Mouse (Mus musculus) CH12.LX (cell line): Measurements from ENCODE around the gene Skap1. TPM values are rescaled to one million over a fixed set of nuclear protein-coding genes. Genes with fewer than 3 reads are reported as not detected.

ENCODE experiments used
- DNase-seq: peaks from one replicate; pipeline ENCODE4 v3.0.0-alpha.2; 2013; ENCODE audit errors: extremely low read depth
- H3K27ac ChIP-seq: 2 replicates; pipeline ENCODE4 v1.5.1; 2012; ENCODE audit warnings: low read depth, mild to moderate bottlenecking, control low read depth, moderate library complexity; ENCODE audit not compliant: insufficient read depth
- H3K27me3 ChIP-seq: replicated peaks from 2 replicates; pipeline ENCODE3; 2012; ENCODE audit warnings: inconsistent platforms
- H3K36me3 ChIP-seq, 2 experiments: replicated peaks in 1 of 2; 2 replicates each; pipeline versions ENCODE3 to v1.6.1; 2012; ENCODE audit warnings: inconsistent platforms in 1 of 2, low read length in 1 of 2, mild to moderate bottlenecking in 1 of 2, mixed read lengths in 1 of 2, moderate library complexity in 1 of 2; ENCODE audit not compliant: control insufficient read depth in 1 of 2, insufficient read depth in 1 of 2
- H3K4me1 ChIP-seq, 2 experiments: 2 replicates each; pipeline ENCODE4 v1.6.1; 2012; ENCODE audit warnings: inconsistent platforms in 1 of 2, moderate library complexity in 1 of 2; ENCODE audit not compliant: insufficient read depth in 2 of 2, control insufficient read depth in 1 of 2
- H3K4me2 ChIP-seq: 2 replicates; pipeline ENCODE4 v1.6.1; 2012; ENCODE audit warnings: low read depth, mild to moderate bottlenecking, control low read depth; ENCODE audit not compliant: poor library complexity, insufficient read depth, severe bottlenecking
- H3K4me3 ChIP-seq, 3 experiments: fragments of 150-350 bp in 1 of 3; sonication (generic) in 1 of 3; replicated peaks in 1 of 3; 2 replicates each; pipeline versions ENCODE3 to v1.5.1; 2011 to 2012; ENCODE audit warnings: low read depth in 2 of 3, low read length in 2 of 3, mild to moderate bottlenecking in 2 of 3, moderate library complexity in 2 of 3, control low read depth in 1 of 3, improper control_type of control experiment in 1 of 3, inconsistent platforms in 1 of 3, mixed read lengths in 1 of 3; ENCODE audit not compliant: poor library complexity in 1 of 3
- H3K79me2 ChIP-seq: replicated peaks from 2 replicates; pipeline ENCODE4 v1.6.1; 2012; ENCODE audit warnings: mild to moderate bottlenecking, moderate library complexity; ENCODE audit not compliant: control insufficient read depth, poor library complexity, insufficient read depth, severe bottlenecking; ENCODE audit errors: extremely low read depth
- H3K9ac ChIP-seq: 2 replicates; pipeline ENCODE4 v1.6.1; 2012; ENCODE audit warnings: low read depth, mild to moderate bottlenecking, control low read depth, moderate library complexity; ENCODE audit not compliant: insufficient read depth
- H3K9me3 ChIP-seq: replicated peaks from 2 replicates; pipeline ENCODE3; 2012; ENCODE audit warnings: low read length, inconsistent platforms, mixed read lengths
- CTCF ChIP-seq, 2 experiments: IDR thresholded peaks in 1 of 2; conservative IDR thresholded peaks in 1 of 2; 2 replicates each; pipeline ENCODE4 v1.5.1; 2011 to 2012; ENCODE audit warnings: low read depth in 2 of 2, low read length in 2 of 2, improper control_type of control experiment in 1 of 2, inconsistent platforms in 1 of 2, mild to moderate bottlenecking in 1 of 2, moderate library complexity in 1 of 2
- E2F4 ChIP-seq: IDR thresholded peaks from 2 replicates; pipeline ENCODE4 v1.6.1; 2011; ENCODE audit warnings: low read depth, low read length, improper control_type of control experiment; ENCODE audit not compliant: insufficient replicate concordance
- EP300 ChIP-seq: IDR thresholded peaks from 2 replicates; pipeline ENCODE4 v1.6.1; 2011; ENCODE audit warnings: low read length, improper control_type of control experiment
- ETS1 ChIP-seq: conservative IDR thresholded peaks from 2 replicates; pipeline ENCODE4 v1.6.1; 2012; ENCODE audit warnings: low read depth, mild to moderate bottlenecking, inconsistent platforms, low read length, improper control_type of control experiment, moderate library complexity
- HCFC1 ChIP-seq: IDR thresholded peaks from 2 replicates; pipeline ENCODE4 v1.6.1; 2012; ENCODE audit warnings: low read depth, mild to moderate bottlenecking, inconsistent platforms, low read length, improper control_type of control experiment
- IRF4 ChIP-seq: IDR thresholded peaks from 2 replicates; pipeline ENCODE4 v1.6.1; 2014; ENCODE audit warnings: low read depth, mild to moderate bottlenecking, inconsistent platforms, low read length, improper control_type of control experiment
- JUN ChIP-seq: IDR thresholded peaks from 2 replicates; pipeline ENCODE4 v1.6.1; 2011; ENCODE audit warnings: low read depth, mild to moderate bottlenecking, low read length, improper control_type of control experiment, moderate library complexity; ENCODE audit not compliant: insufficient read depth
- JUND ChIP-seq: conservative IDR thresholded peaks from 2 replicates; pipeline ENCODE4 v1.6.1; 2011; ENCODE audit warnings: low read depth, low read length, improper control_type of control experiment
- MAFK ChIP-seq: IDR thresholded peaks from 2 replicates; pipeline ENCODE4 v1.6.1; 2011; ENCODE audit warnings: low read length, improper control_type of control experiment; ENCODE audit not compliant: insufficient replicate concordance
- MAX ChIP-seq: IDR thresholded peaks from 2 replicates; pipeline ENCODE4 v1.6.1; 2011; ENCODE audit warnings: low read length, improper control_type of control experiment
- MAZ ChIP-seq: IDR thresholded peaks from 2 replicates; pipeline ENCODE4 v1.6.1; 2012; ENCODE audit warnings: low read depth, mild to moderate bottlenecking, inconsistent platforms, low read length, improper control_type of control experiment, moderate library complexity
- MEF2A ChIP-seq: IDR thresholded peaks from 2 replicates; pipeline ENCODE4 v1.6.1; 2014; ENCODE audit warnings: low read depth, mild to moderate bottlenecking, inconsistent platforms, low read length, improper control_type of control experiment, borderline replicate concordance
- MYC ChIP-seq: IDR thresholded peaks from 2 replicates; pipeline ENCODE4 v1.6.1; 2011; ENCODE audit warnings: low read depth, mild to moderate bottlenecking, improper control_type of control experiment, low read length
- NRF1 ChIP-seq: IDR thresholded peaks from 2 replicates; pipeline ENCODE4 v1.6.1; 2014; ENCODE audit warnings: low read depth, mild to moderate bottlenecking, inconsistent platforms, low read length, improper control_type of control experiment, moderate library complexity
- PAX5 ChIP-seq: IDR thresholded peaks from 2 replicates; pipeline ENCODE4 v1.6.1; 2012; ENCODE audit warnings: low read length, inconsistent platforms, mixed read lengths
- POLR2A ChIP-seq: IDR thresholded peaks from 2 replicates; pipeline ENCODE4 v1.6.1; 2011; ENCODE audit warnings: low read depth, mild to moderate bottlenecking, improper control_type of control experiment, low read length
- RAD21 ChIP-seq: IDR thresholded peaks from 2 replicates; pipeline ENCODE4 v1.6.1; 2011; ENCODE audit warnings: low read depth, mild to moderate bottlenecking, low read length, improper control_type of control experiment, moderate library complexity
- RCOR1 ChIP-seq: conservative IDR thresholded peaks from 2 replicates; pipeline ENCODE4 v1.6.1; 2012; ENCODE audit warnings: low read depth, mild to moderate bottlenecking, inconsistent platforms, low read length, improper control_type of control experiment
- SMC3 ChIP-seq: IDR thresholded peaks from 2 replicates; pipeline ENCODE4 v1.6.1; 2011; ENCODE audit warnings: low read depth, low read length, improper control_type of control experiment
- TCF12 ChIP-seq: IDR thresholded peaks from 2 replicates; pipeline ENCODE4 v1.6.1; 2014; ENCODE audit warnings: low read depth, mild to moderate bottlenecking, inconsistent platforms, low read length, improper control_type of control experiment
- USF2 ChIP-seq: conservative IDR thresholded peaks from 2 replicates; pipeline ENCODE4 v1.6.1; 2011; ENCODE audit warnings: low read depth, low read length, improper control_type of control experiment
- ZNF384 ChIP-seq: IDR thresholded peaks from 2 replicates; pipeline ENCODE4 v1.6.1; 2012; ENCODE audit warnings: low read depth, low read length, improper control_type of control experiment, inconsistent platforms
- dilution Hi-C: fragments of 300-500 bp; cut with MboI; formaldehyde crosslinking; loops from 2 replicates; pipeline ENCODE4 v1.14.3; 2020; ENCODE audit warnings: low sequenced_read_pairs; ENCODE audit not compliant: extremely low pct_unique_long_range_greater_than_20kb, extremely low pct_ligation_motif_present
- in situ Hi-C: fragments of 300-500 bp; cut with MboI; formaldehyde crosslinking; loops from 3 replicates; pipeline ENCODE4 v1.14.3; 2019; ENCODE audit warnings: low sequenced_read_pairs, low pct_ligation_motif_present, low pct_unique_long_range_greater_than_20kb, mixed read lengths
- polyA plus RNA-seq: library from polyadenylated mRNA; unstranded; fragments of >175 nt; gene quantifications from 2 replicates; pipeline ENCODE4 v1.2.1, GENCODE M21; 2012; ENCODE audit warnings: low read depth; ENCODE audit not compliant: insufficient read length
- total RNA-seq, 2 experiments: library from RNA; depleted of rRNA; stranded (reverse); fragments of 300-350 nt in 1 of 2; fragments of >200 nt in 1 of 2; gene quantifications; 2 replicates each; pipeline ENCODE4 v1.2.3; 2012 to 2014

Skap1 gene
- total and polyA plus RNA-seq, 3 experiments, result not detected

- in situ Hi-C loops, result no loop called here
- Histone ChIP-seq H3K9me3 (no peaks in the 10 kb centered on the region), H3K9ac (no peak overlapping the region), H3K27me3 (no peaks in the 10 kb centered on the region), H3K36me3 (no peaks in the 10 kb centered on the region), H3K27ac (no peak overlapping the region), H3K4me1 (peaks cover 0 to under 1% of the 10 kb centered on the region in 2 experiments; a peak in 1 of 4 replicates), H3K4me3 (no peak overlapping the region), H3K4me2 (no peak overlapping the region), H3K79me2 (no peaks in the 10 kb centered on the region)
- DNase-seq, result no peak
- dilution Hi-C loops, result no loop called here
- TF ChIP-seq SMC3, result no peak
- TF ChIP-seq PAX5, result no peak
- no peak for TF ChIP-seq MYC
- no peak for TF ChIP-seq MAZ
- no peak for TF ChIP-seq E2F4
- no peak for TF ChIP-seq IRF4
- TF ChIP-seq HCFC1, result no peak
- TF ChIP-seq RCOR1, result no peak
- no peak for TF ChIP-seq MEF2A
- no peak for TF ChIP-seq JUN
- TF ChIP-seq ZNF384, result no peak
- no peak for TF ChIP-seq USF2
- TF ChIP-seq RAD21, result no peak
- TF ChIP-seq TCF12, result no peak
- no peak for TF ChIP-seq MAFK
- no peak for TF ChIP-seq NRF1
- no peak for TF ChIP-seq EP300
- no peak for TF ChIP-seq POLR2A
Observed at GRCm38 (mm10) chr11:96631521-96631920, 167.1 kb downstream of the Skap1 start.

GRCm38 (mm10) chr11:96637927-96638326, 173.5 kb downstream of the Skap1 start:
- dilution Hi-C loops, result no loop called here
- in situ Hi-C loops, result no loop called here
- H3K4me1 ChIP-seq, result peaks cover 3 to 13% of the 10 kb centered on the region in 2 experiments; a peak in 3 of 4 replicates

More at GRCm38 (mm10) chr11:96637927-96638326, 173.5 kb downstream of the Skap1 start:
- no peak overlapping the region for H3K4me3 ChIP-seq
- TF ChIP-seq JUND (no peak), ETS1 (no peak), MYC (no peak), JUN (no peak), MAX (no peak), PAX5 (no peak), TCF12 (no peak), CTCF (conservative IDR thresholded peaks at IDR 0.05 in 1 of 2, IDR thresholded peaks at IDR 0.05 in 1 of 2; ENCODE audit: low read depth in 2 of 2, low read length in 2 of 2) (no peak), NRF1 (no peak), POLR2A (no peak), E2F4 (no peak), MEF2A (no peak), IRF4 (no peak)
- DNase-seq, result no peak
- no peak overlapping the region for H3K4me2 ChIP-seq
- H3K27ac ChIP-seq, result no peak overlapping the region
- H3K27me3 ChIP-seq, result peaks cover 3% of the 10 kb centered on the region
- no peaks in the 10 kb centered on the region for H3K9me3 ChIP-seq
- no peak overlapping the region for H3K9ac ChIP-seq
- H3K79me2 ChIP-seq, result no peaks in the 10 kb centered on the region
- H3K36me3 ChIP-seq, result no peaks in the 10 kb centered on the region
